Mouse (Mus musculus): ENCODE results near the gene Arhgap24. TPM values are rescaled to one million over a fixed set of nuclear protein-coding genes. Genes with fewer than 3 reads are reported as not detected.
A peak's percentile ranks its signal among the peaks of the same experiment; 100 is the strongest.

The Arhgap24 gene
- total RNA-seq, 2 experiments from 2014 or later, result 17.4 to 23.9 TPM

DNA sequence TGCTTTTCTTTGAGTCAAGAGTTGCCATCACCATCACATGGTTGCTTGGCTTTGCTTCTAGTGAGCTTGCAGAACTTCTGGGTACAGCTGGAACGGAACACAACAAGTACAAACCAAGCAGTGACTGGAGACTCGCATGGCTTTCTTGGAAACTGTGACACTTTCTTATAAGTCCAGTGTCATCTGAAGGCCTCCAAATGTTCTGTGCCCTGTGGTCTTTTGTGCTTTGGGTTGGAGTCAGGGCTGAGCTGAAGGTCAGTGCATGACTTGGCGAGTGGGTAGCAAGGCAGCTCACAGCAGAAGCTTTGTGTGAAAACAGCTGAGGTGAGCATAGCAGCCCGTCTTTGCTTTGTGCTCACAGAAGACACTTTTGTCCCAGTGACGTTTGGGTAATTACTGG, 87.6 kb downstream of the Arhgap24 start:
- intact Hi-C loops (cut with DNase I), result no loop called here

DNA sequence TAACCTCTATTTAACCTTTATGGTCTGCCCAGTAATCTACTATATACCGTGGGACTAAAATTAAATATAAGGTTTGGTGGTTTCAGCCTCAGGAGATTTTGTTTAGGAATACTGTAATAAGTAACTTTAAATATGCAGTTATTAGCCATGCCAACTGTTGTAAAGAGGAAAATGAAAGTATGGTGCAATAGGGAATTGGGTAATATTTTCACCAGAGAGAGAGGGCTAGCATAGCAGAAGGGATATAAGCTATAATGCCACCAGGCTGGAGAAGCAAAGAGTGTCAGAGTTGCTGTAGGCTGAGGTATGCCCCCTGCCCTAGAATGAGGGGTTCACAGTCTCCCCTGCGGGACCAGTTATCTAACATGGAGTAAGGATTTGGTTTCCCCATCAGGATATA, 90.3 kb downstream of the Arhgap24 start:
- DNase-seq (ENCODE audit: low spot score), result no peak
- intact Hi-C loops (cut with DNase I), result no loop called here

More for the DNA sequence above, 87.6 kb downstream of the Arhgap24 start:
- no peak for DNase-seq (ENCODE audit: low spot score)

DNA sequence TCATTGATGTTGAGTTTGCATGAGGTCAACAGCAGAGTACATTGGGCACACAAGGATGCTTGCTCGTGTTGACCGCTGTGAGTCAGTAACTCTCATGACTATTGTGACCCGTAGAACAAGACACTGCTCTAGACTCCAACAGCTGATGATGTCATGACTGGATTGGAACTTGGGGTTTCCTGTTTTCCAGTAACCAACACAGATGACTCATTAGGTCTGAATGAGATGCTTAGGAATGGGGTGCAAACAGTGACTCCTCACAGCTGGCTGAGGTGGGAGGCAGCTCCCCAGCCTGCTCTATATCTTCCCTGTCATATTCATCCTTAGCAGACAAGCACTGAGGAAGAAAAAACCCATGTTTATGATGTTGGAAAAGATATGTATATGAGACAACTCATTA, 95.6 kb downstream of the Arhgap24 start:
- intact Hi-C loops (cut with DNase I), result no loop called here
- no peak for DNase-seq (ENCODE audit: low spot score)

DNA sequence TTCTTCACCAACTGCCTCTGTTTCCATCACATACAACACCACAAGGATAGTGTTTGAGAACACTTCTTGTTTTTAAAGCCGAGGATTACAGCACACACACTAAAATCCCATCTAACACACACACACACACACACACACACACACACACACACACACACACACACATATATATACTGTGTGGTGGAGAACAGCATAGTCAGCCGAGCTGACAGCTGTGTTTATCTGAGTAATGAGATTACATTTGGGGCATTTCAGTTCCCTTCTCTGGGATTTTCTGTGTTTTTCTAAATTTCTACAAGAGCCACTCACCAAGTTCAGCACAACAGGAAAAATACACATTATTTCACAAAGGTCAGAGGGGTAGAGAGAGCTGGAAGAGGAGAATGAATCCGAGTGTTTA, 96.5 kb downstream of the Arhgap24 start:
- intact Hi-C loops (cut with DNase I), result no loop called here
- DNase-seq (ENCODE audit: low spot score), result no peak

DNA sequence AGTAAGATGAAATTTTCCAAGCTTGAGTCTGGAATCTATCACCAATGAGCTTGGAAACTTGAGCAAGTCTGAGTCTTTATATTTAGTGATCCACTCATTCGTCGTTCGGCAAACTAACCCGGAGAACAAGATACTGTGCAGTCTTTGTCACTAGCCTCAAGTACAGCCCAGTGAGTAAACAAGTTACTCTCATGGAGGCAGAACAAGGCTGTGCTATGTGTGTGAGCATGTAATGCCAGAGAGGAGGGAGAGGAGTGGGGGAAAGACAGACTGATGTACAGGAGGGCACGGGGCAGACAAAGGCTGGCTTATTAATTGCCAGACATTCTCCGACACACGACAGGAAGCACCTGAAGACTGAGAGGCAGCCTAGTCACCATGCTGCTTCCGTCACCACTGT, 97.2 kb downstream of the Arhgap24 start:
- intact Hi-C loops (cut with DNase I), result no loop called here
- no peak for DNase-seq (ENCODE audit: low spot score)

DNA sequence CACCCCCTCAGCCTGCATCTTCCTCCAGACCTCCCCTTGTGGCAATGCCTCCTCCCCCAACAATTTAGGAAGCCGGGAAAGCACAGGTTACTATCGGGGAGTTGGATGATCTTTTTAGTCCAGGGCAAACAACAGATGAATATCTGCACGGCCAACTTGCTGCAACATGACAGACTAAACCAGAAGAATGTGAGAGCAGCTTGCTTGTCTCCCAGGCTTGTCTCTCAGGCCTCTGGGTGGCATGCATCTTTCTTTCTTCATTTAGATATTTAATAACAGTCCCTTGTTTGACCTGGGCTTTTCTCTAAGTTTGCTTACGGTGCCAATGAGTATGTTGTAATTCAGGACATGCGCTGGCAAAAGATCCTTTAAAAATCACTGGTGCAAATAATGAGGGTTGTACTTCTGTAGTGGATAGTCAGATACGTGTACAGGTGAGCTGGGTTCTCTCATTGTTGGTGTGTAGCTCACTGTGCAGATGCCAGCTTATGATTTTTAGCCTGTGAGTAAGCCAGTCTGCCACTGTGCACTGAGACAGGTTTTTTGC, 101.7 kb downstream of the Arhgap24 start:
- no peak for DNase-seq (ENCODE audit: low spot score)
- intact Hi-C loops (cut with DNase I), result no loop called here

DNA sequence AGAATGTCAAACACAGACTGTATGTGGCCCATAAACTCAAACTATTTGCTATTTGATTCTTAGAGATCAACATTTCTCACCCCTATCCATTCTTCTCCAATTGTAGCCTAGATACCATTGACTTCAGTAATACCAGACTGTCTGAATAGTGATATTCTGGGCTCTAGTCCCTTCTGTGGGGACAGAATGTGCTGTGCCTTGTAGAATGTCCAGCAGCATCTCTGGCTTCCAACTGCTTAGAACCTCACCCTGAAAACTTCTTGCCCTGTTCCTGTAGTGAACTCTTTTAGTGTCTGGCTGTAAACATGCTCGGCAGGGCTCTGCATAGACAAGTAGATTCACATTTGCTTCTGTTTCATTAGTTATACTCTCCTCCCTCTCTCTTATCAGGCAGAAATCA, 110.2 kb downstream of the Arhgap24 start:
- DNase-seq (ENCODE audit: low spot score), result no peak
- intact Hi-C loops (cut with DNase I), result no loop called here

DNA sequence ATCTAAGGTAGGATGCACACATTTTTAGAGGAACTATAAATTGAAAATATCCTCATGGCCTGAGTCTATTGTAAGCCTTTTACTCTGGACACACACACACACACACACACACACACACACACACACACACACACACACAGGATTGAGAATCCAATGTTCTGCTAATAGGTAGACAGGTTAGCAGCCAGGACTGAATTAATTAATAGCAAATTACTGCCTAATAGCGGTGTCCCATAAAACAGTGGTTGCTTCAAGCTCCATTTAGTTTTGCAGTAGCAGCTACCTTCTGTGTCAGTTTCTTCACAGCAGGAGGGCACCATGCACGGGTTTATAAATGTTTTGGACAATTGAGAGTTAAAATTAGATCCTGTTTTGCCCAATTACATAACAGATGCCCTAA, 111.9 kb downstream of the Arhgap24 start:
- intact Hi-C loops (cut with DNase I), result no loop called here
- no peak for DNase-seq (ENCODE audit: low spot score)

DNA sequence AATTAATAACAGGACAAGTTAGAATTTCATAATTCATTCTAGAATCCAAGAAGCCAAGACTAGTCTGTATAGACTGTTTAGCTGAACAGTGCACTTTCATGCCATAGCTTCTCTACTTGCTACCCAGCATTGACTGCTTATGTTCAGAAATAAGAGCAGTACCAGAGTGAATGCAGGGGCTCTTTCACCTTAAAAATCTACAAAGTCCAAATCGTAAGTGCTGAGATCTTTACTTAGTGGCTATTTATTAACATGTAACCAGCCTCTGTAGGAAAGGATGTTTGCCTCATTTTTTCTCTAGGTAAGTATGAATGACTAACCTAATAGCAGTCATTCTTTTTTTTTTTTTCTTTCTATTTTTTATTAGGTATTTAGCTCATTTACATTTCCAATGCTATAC, 117.9 kb downstream of the Arhgap24 start:
- no peak for DNase-seq (ENCODE audit: low spot score)
- intact Hi-C loops (cut with DNase I), result no loop called here

DNA sequence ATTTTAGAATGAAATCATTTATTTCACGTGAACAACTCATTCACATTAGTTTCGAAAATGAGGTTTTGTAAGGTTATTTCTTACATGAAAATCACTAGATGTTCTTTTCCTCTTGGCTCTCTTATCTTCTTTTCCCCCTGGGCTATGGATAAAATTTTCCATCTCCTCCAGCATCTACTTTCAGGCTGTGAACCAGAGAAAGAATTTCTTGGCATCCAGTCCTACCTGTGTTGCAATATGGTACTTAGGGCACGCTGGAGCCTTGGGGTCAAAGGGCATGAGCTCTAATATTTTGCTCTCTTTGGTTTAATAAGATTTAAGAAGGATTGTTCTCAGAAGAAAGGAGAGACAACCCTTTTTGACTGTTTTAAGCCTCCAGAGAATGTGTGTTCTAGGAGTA, 132.4 kb downstream of the Arhgap24 start:
- intact Hi-C loops (cut with DNase I), result no loop called here
- peak; percentile 17 for DNase-seq (ENCODE audit: low spot score)

DNA sequence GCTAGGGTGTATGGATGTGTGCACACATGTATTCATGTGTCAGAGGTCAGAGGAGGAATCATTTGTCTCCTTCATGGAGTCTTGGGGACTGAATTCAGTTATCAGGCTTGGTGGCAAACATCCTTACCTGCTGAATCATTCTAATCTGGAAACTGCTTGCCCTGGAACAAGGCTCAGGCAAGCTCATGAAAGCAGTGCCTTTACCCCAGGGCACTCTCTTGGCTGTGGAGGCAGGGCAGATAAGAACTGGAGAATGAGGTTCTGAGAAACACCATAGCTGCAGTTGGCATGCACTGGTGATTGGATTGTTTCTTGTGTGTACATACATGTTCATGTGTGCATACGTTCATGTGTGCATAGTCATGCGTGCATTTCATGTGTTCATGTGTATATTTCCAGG, 132.9 kb downstream of the Arhgap24 start:
- DNase-seq (ENCODE audit: low spot score), result no peak
- intact Hi-C loops (cut with DNase I), result no loop called here

DNA sequence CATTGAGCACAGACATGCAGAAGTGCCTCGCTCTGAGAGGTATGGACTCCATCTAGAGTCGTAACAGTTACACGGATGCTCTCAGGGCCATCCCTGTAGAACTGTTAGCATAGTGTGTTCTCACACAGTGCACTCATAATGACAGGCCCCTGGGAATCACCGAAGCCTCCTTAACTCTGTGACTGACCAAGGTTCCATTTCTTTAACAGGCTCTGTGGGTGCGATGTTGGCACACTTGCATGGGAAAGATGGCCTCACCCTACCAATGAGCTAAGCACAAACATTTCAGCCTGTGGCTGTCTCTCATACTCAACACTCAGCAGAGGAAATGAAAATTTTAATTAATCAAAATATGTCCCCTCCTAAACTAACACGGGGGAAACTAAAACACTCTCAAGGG, 134.1 kb downstream of the Arhgap24 start:
- no peak for DNase-seq (ENCODE audit: low spot score)
- intact Hi-C loops (cut with DNase I), result no loop called here

DNA sequence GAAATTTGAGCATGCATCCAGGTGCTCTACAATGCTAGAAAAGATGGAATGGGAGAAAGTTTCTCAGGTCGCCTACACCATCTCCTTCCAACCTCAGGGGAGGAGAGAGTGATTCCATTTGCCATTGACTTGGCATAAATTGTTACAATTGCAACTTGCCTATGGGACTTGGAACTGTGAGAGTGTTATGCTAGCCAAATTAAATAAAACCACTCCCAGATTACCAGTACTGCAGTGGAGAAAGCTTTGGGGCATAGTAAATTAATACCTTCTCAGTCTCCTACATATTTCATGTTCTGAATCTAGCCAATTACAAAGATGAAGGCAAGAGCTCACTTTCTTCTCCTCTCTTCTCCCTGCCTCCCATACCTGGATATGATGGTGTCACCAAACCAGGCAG, 139.8 kb downstream of the Arhgap24 start:
- intact Hi-C loops (cut with DNase I), result no loop called here

DNA sequence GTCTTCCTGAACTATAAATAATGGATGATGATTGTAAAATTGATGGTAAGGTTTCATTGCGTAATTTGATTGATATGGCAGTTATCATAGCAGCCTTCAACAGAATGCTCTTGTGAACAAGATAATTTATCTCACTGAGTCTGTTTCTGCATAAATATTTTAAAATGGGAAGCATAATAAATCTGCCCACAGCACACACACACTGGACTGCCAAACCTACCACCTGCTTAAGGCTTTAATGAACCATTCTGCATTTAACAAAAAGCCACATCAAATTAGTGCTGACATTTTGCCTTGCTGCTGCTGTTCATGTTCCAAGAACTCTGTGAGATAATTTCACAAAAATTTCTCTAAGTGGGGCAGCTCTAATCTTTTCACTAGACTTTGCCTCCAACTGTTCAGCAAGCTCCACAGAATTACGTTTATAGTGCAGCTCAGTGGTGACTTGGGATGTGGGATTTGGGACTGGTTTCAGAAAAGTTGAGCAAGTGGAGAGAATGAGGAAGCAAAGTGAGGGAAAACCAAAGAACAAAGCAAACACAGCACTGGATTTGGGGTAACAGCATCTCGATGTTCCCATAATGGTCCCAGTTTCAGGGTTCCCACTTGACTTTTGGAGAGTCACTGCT, 142.7 kb downstream of the Arhgap24 start:
- intact Hi-C loops (cut with DNase I), result no loop called here
- DNase-seq (ENCODE audit: low spot score), result no peak

More for the DNA sequence above, 139.8 kb downstream of the Arhgap24 start:
- DNase-seq (ENCODE audit: low spot score), result no peak

DNA sequence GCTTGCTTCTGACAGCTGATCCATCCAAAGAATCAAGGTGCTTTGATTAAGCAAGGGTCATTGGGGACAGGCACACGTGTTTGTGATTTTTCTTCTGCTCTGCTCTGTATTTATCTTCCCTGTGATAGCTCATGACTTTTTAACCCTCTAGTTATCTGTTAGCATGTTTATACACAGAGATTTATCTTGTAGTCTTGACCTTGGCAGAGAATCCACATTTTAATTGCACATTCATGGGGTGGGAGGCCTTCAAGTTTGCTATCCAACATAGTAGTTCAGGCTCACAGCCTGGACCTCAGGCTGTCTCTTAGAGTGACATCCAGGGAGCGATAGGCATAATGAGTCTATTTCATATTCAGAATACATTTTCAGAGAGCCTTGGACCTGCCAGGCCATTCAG, 145.5 kb downstream of the Arhgap24 start:
- DNase-seq (ENCODE audit: low spot score), result no peak
- intact Hi-C loops (cut with DNase I), result no loop called here

DNA sequence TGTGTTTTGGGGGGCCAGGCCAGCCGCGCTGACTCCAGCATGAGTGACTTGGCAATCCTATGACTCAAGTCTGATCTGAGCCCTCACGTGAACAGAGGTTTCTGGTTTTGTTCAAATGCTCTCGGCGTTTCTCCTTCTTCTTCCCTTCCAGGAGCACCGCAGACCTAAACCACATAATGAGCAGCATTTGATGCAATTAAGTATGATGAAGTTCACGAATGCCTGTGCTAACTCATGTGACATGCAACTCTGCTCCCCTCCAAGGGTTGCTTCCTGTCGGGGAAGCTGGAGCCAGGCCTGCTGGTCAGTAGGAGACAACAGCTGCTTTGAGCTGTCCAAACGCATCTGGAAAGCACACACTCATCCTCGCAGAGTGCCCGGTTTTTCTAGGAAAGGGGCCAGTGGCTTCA, 148.2 kb downstream of the Arhgap24 start:
- DNase-seq (ENCODE audit: low spot score), result peak; percentile 19
- intact Hi-C loops (cut with DNase I), result no loop called here

DNA sequence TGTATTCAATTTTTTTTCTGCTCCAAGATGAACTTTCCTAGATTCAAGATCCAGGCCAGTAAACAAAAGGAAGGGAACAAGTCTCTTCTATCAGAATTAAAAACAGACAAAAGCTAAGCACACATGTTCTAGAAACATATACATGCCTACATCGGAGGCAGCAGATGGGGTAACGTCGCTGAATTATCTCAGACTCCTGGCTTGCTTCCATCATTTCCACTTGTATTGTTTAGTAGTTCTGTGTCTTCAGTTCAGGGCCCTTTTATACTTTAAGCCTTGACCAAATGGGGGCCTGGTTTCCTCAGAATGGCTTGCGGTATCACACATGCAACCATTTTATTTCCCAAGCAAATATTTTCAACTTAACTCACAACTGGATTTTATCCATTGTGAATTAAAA, 154.4 kb downstream of the Arhgap24 start:
- intact Hi-C loops (cut with DNase I), result no loop called here
- no peak for DNase-seq (ENCODE audit: low spot score)

DNA sequence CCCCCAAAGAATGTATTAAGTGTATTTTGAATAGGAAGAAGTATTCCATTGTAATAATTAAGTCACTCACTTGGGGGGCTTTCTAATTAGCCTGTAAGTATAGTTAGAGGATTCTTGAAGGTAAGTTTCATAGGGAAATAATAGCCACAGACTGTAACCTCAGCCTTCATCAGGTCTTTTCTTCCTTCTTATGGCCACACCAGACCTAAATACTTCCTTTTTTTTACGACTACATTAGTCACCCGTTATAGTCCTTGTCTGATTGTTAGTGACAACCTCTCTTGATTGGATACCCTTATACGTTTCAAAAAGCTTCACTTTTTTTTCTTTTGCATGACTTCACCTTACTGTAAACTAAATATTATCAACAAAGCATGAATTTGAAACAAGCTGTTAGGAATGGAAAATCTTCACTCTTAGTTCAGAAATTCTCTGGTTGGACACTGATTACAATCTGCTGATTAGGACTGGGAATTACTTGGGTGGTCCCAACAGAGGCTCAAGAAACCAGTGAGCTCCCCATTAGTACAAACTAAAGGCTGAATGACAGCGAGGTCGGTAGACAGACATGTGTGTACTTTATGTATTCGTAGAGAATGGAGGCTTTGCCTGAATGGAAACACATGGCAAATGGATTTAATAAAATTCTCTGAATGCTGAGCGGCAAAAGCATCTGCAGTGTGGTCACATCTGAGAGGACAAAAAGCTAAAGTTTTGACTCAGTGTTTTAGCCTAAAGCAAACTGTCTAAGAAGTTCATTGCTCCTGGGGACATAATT, 158.8 kb downstream of the Arhgap24 start:
- DNase-seq (ENCODE audit: low spot score), result no peak
- intact Hi-C loops (cut with DNase I), result no loop called here

DNA sequence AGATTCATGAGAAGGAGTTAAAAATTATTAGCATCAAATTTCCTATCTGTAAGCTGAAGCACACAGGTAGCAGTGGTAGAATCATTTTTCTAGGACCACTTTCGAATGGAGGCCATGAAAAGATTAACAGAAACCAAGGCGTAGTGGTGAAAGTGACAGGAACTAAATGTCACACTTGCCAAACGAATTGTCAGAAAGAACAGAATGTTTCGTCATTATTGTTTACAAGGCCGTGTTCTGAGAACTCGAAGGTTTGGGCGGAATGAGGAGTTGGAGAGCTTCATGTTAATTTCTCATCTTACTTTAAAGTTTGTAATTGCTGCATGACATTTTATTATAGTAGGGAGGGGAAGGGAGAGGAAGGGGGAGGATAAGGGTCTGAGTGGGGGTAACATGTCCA, 162.2 kb downstream of the Arhgap24 start:
- intact Hi-C loops (cut with DNase I), result no loop called here
- DNase-seq (ENCODE audit: low spot score), result no peak

DNA sequence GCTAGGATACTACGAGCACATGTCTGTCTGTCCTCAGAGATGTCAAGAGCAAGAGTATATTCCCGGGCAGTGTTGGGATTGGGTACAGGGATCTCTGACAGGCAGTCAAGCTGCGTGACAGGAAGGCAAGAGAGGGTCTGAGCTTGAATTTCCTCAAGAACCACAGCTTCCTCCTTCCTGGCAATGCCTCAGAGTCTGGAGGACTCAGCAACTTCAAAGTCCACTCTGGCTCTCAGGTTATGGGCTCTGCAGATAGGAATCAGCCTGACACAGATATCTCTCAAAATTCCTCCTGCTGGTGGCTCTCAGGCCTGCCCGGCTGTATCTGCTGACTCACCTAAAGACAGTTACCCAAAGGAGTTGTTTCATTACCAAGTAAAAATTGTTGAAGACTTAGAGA, 162.6 kb downstream of the Arhgap24 start:
- intact Hi-C loops (cut with DNase I), result no loop called here
- DNase-seq (ENCODE audit: low spot score), result no peak

DNA sequence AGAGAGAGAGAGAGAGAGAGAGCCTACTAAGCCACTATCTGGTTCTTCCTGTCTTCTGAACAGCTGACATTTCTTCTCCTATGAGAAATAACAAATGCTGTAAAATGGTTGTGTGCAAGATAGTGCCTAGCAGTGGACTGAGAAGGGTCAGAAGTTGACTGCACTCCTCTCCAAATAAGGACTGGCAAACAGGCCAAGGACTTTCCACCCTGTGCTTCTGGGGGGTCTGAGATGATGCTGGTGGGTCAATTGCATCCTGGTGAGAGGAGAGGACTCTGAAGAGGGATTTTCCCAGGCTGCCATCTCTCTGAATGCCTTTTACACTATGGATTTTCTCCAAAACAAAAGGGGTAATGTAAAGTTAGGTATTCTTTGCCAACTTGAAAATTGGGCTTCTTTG, 177.9 kb downstream of the Arhgap24 start:
- intact Hi-C loops (cut with DNase I), result no loop called here
- DNase-seq (ENCODE audit: low spot score), result no peak

Data from heart, postnatal 25 days (tissue).